19 mouse cellular contexts compared by ENCODE assay signal in genomic region chr4:94376256-94376655, GRCm38 (mm10).
"Had no signal": no experiment of that assay in that cellular context is flagged by ENCODE, and none has a peak within 500 bp of the region (broad histone marks: within the 10 kb centered on the region; RNA-seq: fewer than 3 reads in every experiment).

No protein-coding gene starts in this region.

- H3K4me3 ChIP-seq: midbrain, embryonic 10.5 days; midbrain, embryonic 12.5 days; myocyte; neural tube, embryonic 13.5 days; neural tube, embryonic 15.5 days had no signal

- DNase-seq: lung, adult 18-20 months; lung, embryonic 14.5 days; lung, postnatal 10 days; lung, postnatal 4 days; midbrain, embryonic 14.5 days; retina, postnatal 1 day; right cerebral cortex, adult 18-20 months; right cerebral cortex, postnatal 25 days; right cerebral cortex, postnatal 4 days; spleen, adult 18-20 months; thymus, adult 18-20 months; thymus, postnatal 14 days; thymus, postnatal 36 days had no signal

- H3K36me3 ChIP-seq: midbrain, embryonic 10.5 days; midbrain, embryonic 12.5 days; neural tube, embryonic 13.5 days; neural tube, embryonic 15.5 days had no signal

- ATAC-seq: midbrain, embryonic 16.5 days had no signal

- H3K27me3 ChIP-seq: midbrain, embryonic 12.5 days; neural tube, embryonic 13.5 days; neural tube, embryonic 15.5 days had no signal

- H3K27ac ChIP-seq: midbrain, embryonic 10.5 days; midbrain, embryonic 12.5 days; neural tube, embryonic 13.5 days; neural tube, embryonic 15.5 days had no signal

- H3K9me3 ChIP-seq: midbrain, embryonic 10.5 days; midbrain, embryonic 12.5 days; neural tube, embryonic 13.5 days; neural tube, embryonic 15.5 days had no signal

- H3K4me1 ChIP-seq: midbrain, embryonic 10.5 days; midbrain, embryonic 12.5 days; neural tube, embryonic 13.5 days; neural tube, embryonic 15.5 days had no signal

- H3K4me2 ChIP-seq: lung, embryonic 14.5 days; midbrain, embryonic 12.5 days; neural tube, embryonic 13.5 days; neural tube, embryonic 15.5 days had no signal

- H3K9ac ChIP-seq: lung, embryonic 14.5 days; midbrain, embryonic 12.5 days; neural tube, embryonic 13.5 days; neural tube, embryonic 15.5 days had no signal
